Mouse (Mus musculus): ENCODE measurements at regions not wholly inside any gene's neighbourhood (a gene's known extent, or its start where the extent isn't known, plus 50 kb on each side); places are given as distances from the start of the nearest gene placed in this dataset.
A peak's percentile ranks its signal among the peaks of the same experiment; 100 is the strongest.

DNA sequence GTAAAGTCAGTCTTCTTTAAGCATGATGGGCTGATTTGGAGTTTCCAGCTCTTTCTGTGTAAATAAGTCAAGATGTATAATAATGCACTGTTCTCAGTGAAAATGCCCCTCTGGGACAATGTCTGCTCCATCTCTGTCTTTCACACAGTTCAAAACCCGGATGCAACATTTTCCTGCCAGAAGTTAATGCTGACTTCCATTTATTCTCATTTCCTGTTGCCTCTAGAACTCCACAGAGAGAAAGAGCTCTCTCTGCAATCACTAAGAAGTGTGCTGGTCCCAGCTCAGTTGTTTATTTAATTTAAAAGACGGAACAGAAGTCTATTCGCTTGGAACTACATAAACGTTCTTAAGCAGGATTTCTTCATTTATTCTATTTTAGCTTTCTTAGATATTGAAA, 92.0 kb upstream of the Hpgd start:
- H3K27me3 ChIP-seq: no peaks in the 10 kb centered on the region
- no peaks in the 10 kb centered on the region for H3K4me1 ChIP-seq
- H3K4me2 ChIP-seq: no peak overlapping the region
- H3K9me3 ChIP-seq: no peaks in the 10 kb centered on the region
- H3K4me3 ChIP-seq: no peak overlapping the region
- H3K36me3 ChIP-seq: no peaks in the 10 kb centered on the region
- no peak overlapping the region for H3K27ac ChIP-seq
- WGBS: 48% methylated on average over 4 of the region's 4 CpGs
- H3K9ac ChIP-seq: no peak overlapping the region
- no peak for ATAC-seq (ENCODE audit: insufficient number of reproducible peaks, insufficient read depth, low FRiP score, low TSS enrichment, low read depth)

DNA sequence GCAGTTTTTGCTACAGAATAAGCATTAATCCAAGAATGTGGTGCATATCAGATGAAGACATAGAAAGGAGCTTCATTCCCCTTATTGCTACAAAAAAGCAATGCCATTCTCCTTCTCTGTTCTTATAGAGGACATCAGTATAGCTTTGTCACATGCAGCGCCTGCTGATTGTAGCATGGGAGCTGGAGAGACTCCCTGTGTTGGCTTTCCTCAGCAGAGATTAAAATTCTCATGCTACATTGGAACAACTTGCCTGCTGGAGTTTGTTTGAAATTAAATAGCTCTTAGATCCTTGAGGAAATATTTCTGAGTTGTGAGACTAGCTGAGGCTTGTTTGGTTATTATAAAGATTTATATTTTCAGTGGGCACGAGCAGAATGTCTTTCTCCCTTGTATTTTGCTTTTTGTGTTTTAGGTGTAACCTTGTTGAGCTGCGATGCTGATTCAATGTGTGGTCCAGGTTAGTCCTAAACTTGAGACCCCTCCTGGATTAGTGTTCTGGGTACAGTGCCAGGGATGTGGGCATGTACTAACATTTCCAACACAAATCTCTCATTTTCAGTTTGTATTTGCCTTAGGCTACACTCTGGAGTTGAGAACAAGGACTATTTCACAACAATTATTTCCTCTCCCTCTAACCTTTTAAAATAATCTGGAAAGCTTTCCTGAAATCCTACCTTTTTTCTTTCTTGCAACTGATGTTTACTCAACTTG, 82.3 kb upstream of the Hpgd start:
- H3K4me1 ChIP-seq: 0 out of 2 replicates have a peak, but pooled peaks cover 4% of the 10 kb centered on the region
- 0 out of 2 replicates have a peak, but pooled peaks have one; percentile 32 for ATAC-seq (ENCODE audit: insufficient number of reproducible peaks, insufficient read depth, low FRiP score, low TSS enrichment, low read depth)
- 67% methylated on average over 3 of the region's 3 CpGs for WGBS

DNA sequence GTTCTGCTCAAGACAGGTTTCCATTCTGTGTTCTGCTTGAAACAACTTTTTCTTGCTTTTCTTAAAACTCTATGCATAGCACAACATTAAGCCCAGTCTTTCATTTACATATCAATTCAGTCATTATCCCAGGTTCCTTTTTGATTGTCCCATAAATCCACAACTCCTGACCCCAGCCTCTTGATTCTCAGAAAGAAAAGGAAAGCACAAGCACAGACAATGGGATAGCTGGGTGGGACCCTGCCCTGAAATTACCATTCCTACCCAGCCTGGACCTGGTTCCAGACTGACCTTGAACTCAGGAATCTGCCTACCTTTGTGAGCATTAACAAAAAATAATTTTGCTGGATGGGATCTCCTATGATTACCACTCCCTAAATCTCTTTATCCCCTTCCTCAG, 75.5 kb upstream of the Hpgd start:
- H3K4me1 ChIP-seq: no peaks in the 10 kb centered on the region
- ATAC-seq (ENCODE audit: insufficient number of reproducible peaks, insufficient read depth, low FRiP score, low TSS enrichment, low read depth): no peak

More for the DNA sequence above, 82.3 kb upstream of the Hpgd start:
- Histone ChIP-seq H3K9ac (no peak overlapping the region), H3K4me3 (no peak overlapping the region), H3K27ac (no peak overlapping the region; the same call in 1 of the 2 replicates), H3K27me3 (no peaks in the 10 kb centered on the region), H3K9me3 (no peaks in the 10 kb centered on the region), H3K4me2 (no peak overlapping the region), H3K36me3 (no peaks in the 10 kb centered on the region)

GRCm38 (mm10) chr8:56219391-56219790, 75.0 kb upstream of the Hpgd start:
- Histone ChIP-seq H3K9ac (no peak overlapping the region), H3K9me3 (no peaks in the 10 kb centered on the region), H3K36me3 (no peaks in the 10 kb centered on the region), H3K27ac (no peak overlapping the region), H3K27me3 (no peaks in the 10 kb centered on the region), H3K4me3 (no peak overlapping the region), H3K4me1 (no peaks in the 10 kb centered on the region), H3K4me2 (no peak overlapping the region)
- WGBS: 92% methylated on average over 1 of the region's 1 CpGs
- ATAC-seq (ENCODE audit: insufficient number of reproducible peaks, insufficient read depth, low FRiP score, low TSS enrichment, low read depth): no peak

More for the DNA sequence above, 75.5 kb upstream of the Hpgd start:
- Histone ChIP-seq H3K4me2 (no peak overlapping the region), H3K27me3 (no peaks in the 10 kb centered on the region), H3K9ac (no peak overlapping the region), H3K4me3 (no peak overlapping the region), H3K27ac (no peak overlapping the region), H3K9me3 (no peaks in the 10 kb centered on the region), H3K36me3 (no peaks in the 10 kb centered on the region)

- no peak for ATAC-seq (ENCODE audit: insufficient number of reproducible peaks, insufficient read depth, low FRiP score, low TSS enrichment, low read depth)
- H3K4me3 ChIP-seq: no peak overlapping the region
- 85% methylated on average over 3 of the region's 3 CpGs for WGBS
These were observed 71.4 kb upstream of the Hpgd start for GRCm38 (mm10) chr8:56223010-56223409.

GRCm38 (mm10) chr8:56230645-56231330, 63.6 kb upstream of the Hpgd start:
- H3K4me2 ChIP-seq: no peak overlapping the region
- ATAC-seq (ENCODE audit: insufficient number of reproducible peaks, insufficient read depth, low FRiP score, low TSS enrichment, low read depth): no peak
- 91% methylated on average over 8 of the region's 8 CpGs for WGBS
- no peak overlapping the region for H3K27ac ChIP-seq
- no peaks in the 10 kb centered on the region for H3K36me3 ChIP-seq
- H3K9ac ChIP-seq: no peak overlapping the region
- H3K4me3 ChIP-seq: no peak overlapping the region
- H3K4me1 ChIP-seq: peaks cover 9% of the 10 kb centered on the region; the same call in 1 of the 2 replicates
- H3K9me3 ChIP-seq: no peaks in the 10 kb centered on the region
- no peaks in the 10 kb centered on the region for H3K27me3 ChIP-seq

More at GRCm38 (mm10) chr8:56223010-56223409, 71.4 kb upstream of the Hpgd start:
- no peak overlapping the region for H3K27ac ChIP-seq
- no peaks in the 10 kb centered on the region for H3K9me3 ChIP-seq
- no peak overlapping the region for H3K9ac ChIP-seq
- no peaks in the 10 kb centered on the region for H3K4me1 ChIP-seq
- H3K27me3 ChIP-seq: no peaks in the 10 kb centered on the region
- no peak overlapping the region for H3K4me2 ChIP-seq
- H3K36me3 ChIP-seq: no peaks in the 10 kb centered on the region

DNA sequence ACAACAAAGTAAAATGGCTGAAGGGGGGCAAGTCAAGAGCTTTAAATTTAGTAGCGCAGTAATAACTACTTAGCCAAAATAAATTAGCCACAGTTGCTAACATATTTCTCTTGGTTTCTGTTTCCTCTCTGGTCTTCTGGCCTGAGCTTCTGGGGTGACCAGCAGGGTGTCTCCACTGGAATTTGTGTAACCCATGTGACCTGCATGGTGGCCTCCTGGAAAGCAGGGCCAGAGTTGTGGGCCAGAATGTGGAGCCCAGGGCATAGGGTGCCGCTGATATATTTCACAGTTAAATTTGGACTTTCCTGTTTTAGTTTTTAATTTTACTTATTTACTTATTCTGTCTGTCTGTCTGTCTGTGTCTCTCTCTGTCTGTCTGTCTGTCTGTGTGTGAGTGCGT, 62.5 kb upstream of the Hpgd start:
- WGBS: 79% methylated on average over 3 of the region's 3 CpGs

GRCm38 (mm10) chr8:56232552-56232951, 61.8 kb upstream of the Hpgd start:
- H3K4me3 ChIP-seq: no peak overlapping the region
- WGBS: 63% methylated on average over 3 of the region's 3 CpGs
- H3K4me1 ChIP-seq: peaks cover 9% of the 10 kb centered on the region; the same call in 1 of the 2 replicates
- no peak for ATAC-seq (ENCODE audit: insufficient number of reproducible peaks, insufficient read depth, low FRiP score, low TSS enrichment, low read depth)
- no peaks in the 10 kb centered on the region for H3K36me3 ChIP-seq
- no peak overlapping the region; the same call in 1 of the 2 replicates for H3K27ac ChIP-seq
- no peaks in the 10 kb centered on the region for H3K9me3 ChIP-seq
- H3K4me2 ChIP-seq: no peak overlapping the region
- H3K27me3 ChIP-seq: no peaks in the 10 kb centered on the region
- no peak overlapping the region for H3K9ac ChIP-seq

More for the DNA sequence above, 62.5 kb upstream of the Hpgd start:
- H3K36me3 ChIP-seq: no peaks in the 10 kb centered on the region
- H3K9ac ChIP-seq: no peak overlapping the region
- peaks cover 9% of the 10 kb centered on the region; the same call in 1 of the 2 replicates for H3K4me1 ChIP-seq
- H3K27ac ChIP-seq: no peak overlapping the region
- no peaks in the 10 kb centered on the region for H3K9me3 ChIP-seq
- ATAC-seq (ENCODE audit: insufficient number of reproducible peaks, insufficient read depth, low FRiP score, low TSS enrichment, low read depth): no peak
- H3K4me3 ChIP-seq: no peak overlapping the region
- no peak overlapping the region for H3K4me2 ChIP-seq
- H3K27me3 ChIP-seq: no peaks in the 10 kb centered on the region

DNA sequence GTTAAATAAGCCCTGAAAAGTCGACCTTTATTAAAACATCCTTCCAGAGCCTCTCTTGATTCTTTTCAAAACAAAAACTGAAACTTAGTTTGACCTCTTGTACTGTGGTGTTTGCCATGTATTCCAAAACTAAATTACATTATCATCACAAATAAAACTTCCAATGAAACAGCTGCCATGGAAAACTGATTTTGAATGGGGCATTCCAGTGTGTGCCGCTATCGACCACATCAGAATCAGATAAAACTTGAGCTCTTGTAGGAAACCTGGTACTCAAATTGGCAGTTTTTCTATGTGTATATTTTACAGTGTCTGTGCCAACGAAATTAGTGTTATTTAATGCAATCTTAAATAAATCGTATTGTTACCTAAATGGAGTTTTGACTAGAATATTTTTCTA, 60.6 kb upstream of the Hpgd start:
- no peaks in the 10 kb centered on the region for H3K27me3 ChIP-seq
- no peak overlapping the region for H3K4me3 ChIP-seq
- no peak overlapping the region for H3K27ac ChIP-seq
- peaks cover 9% of the 10 kb centered on the region; the same call in 1 of the 2 replicates for H3K4me1 ChIP-seq
- 51% methylated on average over 5 of the region's 5 CpGs for WGBS
- ATAC-seq (ENCODE audit: insufficient number of reproducible peaks, insufficient read depth, low FRiP score, low TSS enrichment, low read depth): no peak
- H3K9ac ChIP-seq: no peak overlapping the region
- no peak overlapping the region for H3K4me2 ChIP-seq
- no peaks in the 10 kb centered on the region for H3K9me3 ChIP-seq
- no peaks in the 10 kb centered on the region for H3K36me3 ChIP-seq

- no peaks in the 10 kb centered on the region for H3K27me3 ChIP-seq
- no peaks in the 10 kb centered on the region for H3K9me3 ChIP-seq
- 53% methylated on average over 2 of the region's 2 CpGs for whole genome bisulfite sequencing
- ATAC-seq (ENCODE audit: insufficient number of reproducible peaks, insufficient read depth, low FRiP score, low TSS enrichment, low read depth): no peak
- no peak overlapping the region for H3K4me3 ChIP-seq
- H3K9ac ChIP-seq: no peak overlapping the region
- H3K4me1 ChIP-seq: peaks cover 9% of the 10 kb centered on the region; the same call in 1 of the 2 replicates
- H3K4me2 ChIP-seq: no peak overlapping the region
- H3K27ac ChIP-seq: no peak overlapping the region
- H3K36me3 ChIP-seq: no peaks in the 10 kb centered on the region
These were observed 60.1 kb upstream of the Hpgd start for GRCm38 (mm10) chr8:56234238-56234637.

GRCm38 (mm10) chr8:56243330-56243729, 51.1 kb upstream of the Hpgd start:
- no peak overlapping the region for H3K9ac ChIP-seq
- H3K27ac ChIP-seq: no peak overlapping the region
- no peaks in the 10 kb centered on the region for H3K4me1 ChIP-seq
- no peaks in the 10 kb centered on the region for H3K36me3 ChIP-seq
- 84% methylated on average over 3 of the region's 3 CpGs for WGBS
- peaks cover 2% of the 10 kb centered on the region; the same call in 1 of the 2 replicates for H3K9me3 ChIP-seq
- H3K4me3 ChIP-seq: no peak overlapping the region
- ATAC-seq (ENCODE audit: insufficient number of reproducible peaks, insufficient read depth, low FRiP score, low TSS enrichment, low read depth): no peak
- no peaks in the 10 kb centered on the region for H3K27me3 ChIP-seq
- no peak overlapping the region for H3K4me2 ChIP-seq
